Mouse (Mus musculus): ENCODE data around the gene Ldha. TPM values are rescaled to one million over a fixed set of nuclear protein-coding genes. Genes with fewer than 3 reads are reported as not detected.
"Not testable (repeated sequence)": the region's sequence is repeated elsewhere in the genome, so short reads cannot be mapped to it uniquely, and the experiment has no call there.

Ldha gene
- polyA plus RNA-seq (2014; fragmentation: Nextera tagmentation; extraction: Ambion mirVana), result 3,042 and 3,490 TPM in 2 replicates

DNA sequence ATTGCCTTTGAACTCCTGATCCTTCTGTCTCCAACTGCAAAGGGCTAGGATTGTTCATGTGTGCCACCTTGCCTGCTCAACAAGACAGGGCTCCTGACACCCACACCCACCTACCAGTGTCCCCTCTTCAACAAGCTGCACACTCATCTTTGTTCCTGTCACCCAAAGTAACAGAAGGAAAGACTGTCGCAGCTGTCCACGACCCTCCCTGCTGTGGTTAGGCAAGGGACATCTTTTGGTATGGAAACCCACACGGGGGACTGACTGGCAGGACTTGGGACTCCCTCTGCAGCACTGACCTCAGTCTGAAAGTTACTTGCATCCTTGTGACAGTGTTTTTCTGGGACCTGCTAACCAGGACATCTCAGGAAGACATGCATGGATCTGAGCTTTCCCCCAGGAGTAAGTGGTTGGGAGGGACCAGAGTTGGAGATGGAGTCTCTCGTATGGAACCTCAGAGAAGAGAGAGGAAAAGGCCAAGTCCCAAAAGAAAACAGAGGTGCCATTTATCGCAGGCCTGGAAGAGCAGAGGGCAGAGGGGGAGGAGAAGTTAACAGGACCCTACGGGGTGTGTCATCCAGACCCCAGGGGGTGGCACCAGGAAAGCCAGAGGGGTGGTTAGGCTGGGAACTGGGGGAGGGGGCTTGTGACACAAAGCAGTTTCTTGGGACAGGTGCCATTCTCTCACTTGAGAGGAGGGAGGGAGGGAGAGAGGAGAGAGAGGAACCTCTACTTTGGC, at the start of gene Ldha:
Ldha (plus strand) TSS at position 689 of the 739 bp plus-strand sequence.
- no peaks in the 10 kb centered on the region for H3K36me3 ChIP-seq (ENCODE audit: control insufficient read depth, insufficient read depth, low read length)
- H3K9me3 ChIP-seq (replicated peaks; ENCODE audit: control insufficient read depth, low read length), result no peaks in the 10 kb centered on the region
- H3K9ac ChIP-seq (ENCODE audit: low read depth, low read length), result no peak within 1 kb of the TSS
- H3K4me1 ChIP-seq (ENCODE audit: control insufficient read depth, insufficient read depth, low read length), result peaks cover 26% of the 10 kb centered on the region
- ATAC-seq (replicated peaks; ENCODE audit: insufficient number of reproducible peaks, low FRiP score, low TSS enrichment), result no peak
- H3K27ac ChIP-seq (ENCODE audit: low read depth, low read length), result no peak within 1 kb of the TSS
- no peak within 1 kb of the TSS for H3K4me3 ChIP-seq (ENCODE audit: low read depth, low read length)
- WGBS (ENCODE audit: insufficient replicate concordance), result 23% methylated on average over 6 of the region's 6 CpGs
- no peaks in the 10 kb centered on the region for H3K27me3 ChIP-seq (ENCODE audit: control insufficient read depth, insufficient read depth, low read length)
- H3K4me2 ChIP-seq, result no peak within 1 kb of the TSS

DNA sequence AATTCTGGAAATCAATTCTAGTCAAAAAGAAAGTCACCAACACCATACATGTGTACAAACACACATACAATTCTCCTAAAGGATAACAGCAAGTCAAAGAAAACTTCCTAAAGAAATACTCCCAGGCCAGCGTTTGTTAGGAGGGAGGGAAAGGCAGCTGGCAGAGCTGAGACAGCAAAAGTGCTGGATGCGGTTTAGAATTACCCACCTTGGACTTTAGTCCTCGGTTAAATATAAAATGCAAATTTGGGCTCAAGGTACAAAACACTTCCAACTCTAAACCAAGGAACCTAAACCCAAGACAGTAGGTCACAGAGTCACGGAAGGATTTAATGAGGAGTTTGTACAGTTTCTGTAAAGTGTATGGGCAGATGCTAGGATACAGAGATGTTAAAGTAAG, 47.4 kb upstream of the Ldha start:
- WGBS (ENCODE audit: insufficient replicate concordance), result 81% methylated on average over 4 of the region's 4 CpGs
- peaks cover 9% of the 10 kb centered on the region for H3K4me1 ChIP-seq (ENCODE audit: control insufficient read depth, insufficient read depth, low read length)

DNA sequence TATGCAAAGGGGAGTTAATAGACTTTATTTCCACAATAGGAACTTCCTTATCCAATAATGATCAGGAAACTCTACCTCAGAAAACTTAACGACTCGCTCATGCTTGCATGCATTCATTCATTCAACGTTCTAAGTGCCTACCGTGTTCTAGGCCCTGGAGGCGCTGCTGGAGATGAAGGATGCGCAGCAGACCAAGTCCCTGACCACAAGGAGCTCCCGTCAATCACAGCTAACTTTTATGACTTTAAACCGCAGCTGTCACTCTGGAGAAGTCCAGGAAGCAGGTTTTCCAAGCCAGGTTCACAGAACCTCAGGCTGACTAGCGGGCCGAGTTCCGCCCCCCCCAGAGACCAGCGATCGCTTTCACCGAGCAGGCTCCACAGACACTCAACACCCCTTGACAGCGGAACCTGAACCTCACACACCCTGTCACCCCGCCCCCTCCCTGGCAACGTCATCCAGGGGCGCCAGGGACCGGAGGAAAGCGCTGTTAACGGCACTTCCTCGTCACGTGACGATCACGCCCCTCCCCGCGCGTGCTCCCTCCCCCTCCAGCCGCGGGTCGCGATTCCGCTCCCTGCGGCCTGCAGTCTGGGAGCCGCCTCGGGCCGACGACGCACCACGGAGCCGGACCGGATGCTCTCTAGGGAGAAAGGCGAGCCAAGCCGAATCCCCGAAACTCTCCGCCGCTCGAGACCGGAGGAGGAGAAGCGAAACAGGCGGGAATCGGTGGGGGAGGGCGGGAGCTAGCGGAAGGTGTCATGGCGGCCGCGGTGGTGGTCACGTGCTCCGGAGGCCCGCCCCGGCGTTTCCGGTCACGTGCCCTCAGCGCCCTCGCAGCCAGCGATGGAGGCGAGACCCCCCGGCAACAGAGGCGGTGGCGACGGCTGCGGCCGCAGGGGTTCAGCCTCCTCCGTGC, 45.7 kb upstream of the Ldha start, which contains the start of the genes Hps5 and Gtf2h1:
Hps5 (minus strand) TSS at position 778 of the 919 bp plus-strand sequence.
Gtf2h1 (plus strand) TSS at position 817 of the 919 bp plus-strand sequence.
- Histone ChIP-seq H3K4me2 (peak within 1 kb of the TSS; percentile 96), H3K4me3 (ENCODE audit: low read depth, low read length) (peak within 1 kb of the TSS; percentile 81), H3K4me1 (ENCODE audit: control insufficient read depth, insufficient read depth, low read length) (peaks cover 9% of the 10 kb centered on the region), H3K36me3 (ENCODE audit: control insufficient read depth, insufficient read depth, low read length) (no peaks in the 10 kb centered on the region), H3K9ac (ENCODE audit: low read depth, low read length) (peak within 1 kb of the TSS; percentile 95), H3K27me3 (ENCODE audit: control insufficient read depth, insufficient read depth, low read length) (no peaks in the 10 kb centered on the region), H3K9me3 (replicated peaks; ENCODE audit: control insufficient read depth, low read length) (no peaks in the 10 kb centered on the region), H3K27ac (ENCODE audit: low read depth, low read length) (peak within 1 kb of the TSS; percentile 85)
- WGBS (ENCODE audit: insufficient replicate concordance), result under 1% methylated on average over 70 of the region's 75 CpGs
- peak; percentile 97 for ATAC-seq (replicated peaks; ENCODE audit: insufficient number of reproducible peaks, low FRiP score, low TSS enrichment)

More for the DNA sequence above, 47.4 kb upstream of the Ldha start:
- Histone ChIP-seq H3K27ac (ENCODE audit: low read depth, low read length) (no peak overlapping the region), H3K4me2 (no peak overlapping the region), H3K9ac (ENCODE audit: low read depth, low read length) (no peak overlapping the region), H3K27me3 (ENCODE audit: control insufficient read depth, insufficient read depth, low read length) (no peaks in the 10 kb centered on the region), H3K4me3 (ENCODE audit: low read depth, low read length) (no peak overlapping the region), H3K9me3 (replicated peaks; ENCODE audit: control insufficient read depth, low read length) (no peaks in the 10 kb centered on the region), H3K36me3 (ENCODE audit: control insufficient read depth, insufficient read depth, low read length) (peaks cover 3% of the 10 kb centered on the region)
- no peak for ATAC-seq (replicated peaks; ENCODE audit: insufficient number of reproducible peaks, low FRiP score, low TSS enrichment)

DNA sequence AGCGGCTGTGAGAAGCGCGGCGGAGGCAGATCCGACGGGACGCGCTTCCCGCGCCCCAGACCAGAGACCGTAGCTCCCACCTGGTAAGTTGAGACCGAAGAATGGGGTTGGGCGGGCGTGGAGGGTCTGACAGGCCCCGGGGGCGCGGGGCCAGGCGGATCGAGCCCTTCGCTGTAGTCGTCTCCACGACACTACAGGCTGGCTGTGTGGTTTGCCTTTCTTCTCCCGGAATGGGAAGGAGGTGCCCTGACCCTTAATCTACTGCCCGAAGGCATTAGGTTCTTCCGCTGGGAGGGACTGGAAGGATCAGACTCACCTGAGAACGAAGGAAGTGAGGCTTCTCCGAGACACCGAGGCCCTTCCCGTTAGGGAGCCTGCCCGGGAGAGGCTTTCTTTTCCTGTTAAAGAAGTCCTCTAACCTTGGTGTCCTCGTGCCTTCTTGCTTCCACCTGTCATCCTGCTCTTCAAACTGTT, 45.0 kb upstream of the Ldha start:
- peak; percentile 44; the same call in 1 of the 2 replicates for ATAC-seq (replicated peaks; ENCODE audit: insufficient number of reproducible peaks, low FRiP score, low TSS enrichment)
- Histone ChIP-seq H3K9me3 (replicated peaks; ENCODE audit: control insufficient read depth, low read length) (no peaks in the 10 kb centered on the region), H3K36me3 (ENCODE audit: control insufficient read depth, insufficient read depth, low read length) (no peaks in the 10 kb centered on the region), H3K4me1 (ENCODE audit: control insufficient read depth, insufficient read depth, low read length) (peaks cover 9% of the 10 kb centered on the region), H3K27ac (ENCODE audit: low read depth, low read length) (peak overlapping the region; percentile 85; the same call in 1 of the 2 replicates), H3K9ac (ENCODE audit: low read depth, low read length) (peak overlapping the region; percentile 95), H3K4me2 (peak overlapping the region; percentile 96), H3K27me3 (ENCODE audit: control insufficient read depth, insufficient read depth, low read length) (no peaks in the 10 kb centered on the region), H3K4me3 (ENCODE audit: low read depth, low read length) (peak overlapping the region; percentile 81)
- WGBS (ENCODE audit: insufficient replicate concordance), result under 1% methylated on average over 31 of the region's 31 CpGs

DNA sequence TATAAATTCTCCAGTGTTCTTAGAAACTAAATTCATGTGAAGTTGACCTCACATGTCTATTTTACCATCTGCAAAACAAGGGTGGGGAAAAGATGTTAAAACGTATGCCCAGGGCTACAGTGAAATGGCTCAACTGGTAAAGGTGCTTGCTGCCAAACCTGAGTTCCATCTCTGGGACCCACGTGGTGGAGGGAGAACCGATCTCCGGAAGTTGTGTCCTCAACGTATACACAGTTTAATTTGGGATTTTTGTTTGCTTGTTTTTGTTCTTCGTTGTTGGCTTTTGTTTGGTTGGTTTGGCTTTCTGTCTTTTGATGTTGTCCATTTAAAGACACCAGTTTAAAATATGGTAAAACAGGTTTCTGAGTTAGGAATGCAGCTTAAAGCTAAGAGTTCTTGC, 44.5 kb upstream of the Ldha start:
- peak overlapping the region; percentile 95 for H3K9ac ChIP-seq (ENCODE audit: low read depth, low read length)
- H3K4me3 ChIP-seq (ENCODE audit: low read depth, low read length), result peak overlapping the region; percentile 81
- H3K27me3 ChIP-seq (ENCODE audit: control insufficient read depth, insufficient read depth, low read length), result no peaks in the 10 kb centered on the region
- H3K27ac ChIP-seq (ENCODE audit: low read depth, low read length), result no peak overlapping the region
- ATAC-seq (replicated peaks; ENCODE audit: insufficient number of reproducible peaks, low FRiP score, low TSS enrichment), result no peak
- WGBS (ENCODE audit: insufficient replicate concordance), result 48% methylated on average over 6 of the region's 6 CpGs
- H3K9me3 ChIP-seq (replicated peaks; ENCODE audit: control insufficient read depth, low read length), result no peaks in the 10 kb centered on the region
- H3K4me2 ChIP-seq, result peak overlapping the region; percentile 96
- 0 out of 2 replicates have a peak, but pooled peaks cover 2% of the 10 kb centered on the region for H3K36me3 ChIP-seq (ENCODE audit: control insufficient read depth, insufficient read depth, low read length)
- H3K4me1 ChIP-seq (ENCODE audit: control insufficient read depth, insufficient read depth, low read length), result peaks cover 9% of the 10 kb centered on the region

DNA sequence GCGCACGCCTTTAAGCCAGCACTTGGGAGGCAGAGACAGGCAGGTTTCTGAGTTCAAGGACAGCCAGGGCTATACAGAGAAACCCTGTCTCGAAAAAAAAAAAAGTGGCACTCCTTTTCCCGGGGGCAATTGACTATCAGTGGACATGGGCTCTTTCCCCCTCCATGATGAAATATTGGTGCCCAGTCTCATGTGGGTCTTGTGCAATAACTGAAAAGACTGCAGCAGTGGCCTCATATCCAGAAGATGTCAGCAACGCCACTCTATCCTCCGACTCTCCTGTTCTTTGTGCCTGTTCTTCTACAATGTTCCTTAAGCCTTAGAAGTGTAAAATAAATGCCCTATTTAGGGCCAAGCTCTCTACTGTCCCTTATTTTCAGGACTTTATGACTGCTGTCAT, 30.9 kb upstream of the Ldha start:
- no peak overlapping the region for H3K27ac ChIP-seq (ENCODE audit: low read depth, low read length)

DNA sequence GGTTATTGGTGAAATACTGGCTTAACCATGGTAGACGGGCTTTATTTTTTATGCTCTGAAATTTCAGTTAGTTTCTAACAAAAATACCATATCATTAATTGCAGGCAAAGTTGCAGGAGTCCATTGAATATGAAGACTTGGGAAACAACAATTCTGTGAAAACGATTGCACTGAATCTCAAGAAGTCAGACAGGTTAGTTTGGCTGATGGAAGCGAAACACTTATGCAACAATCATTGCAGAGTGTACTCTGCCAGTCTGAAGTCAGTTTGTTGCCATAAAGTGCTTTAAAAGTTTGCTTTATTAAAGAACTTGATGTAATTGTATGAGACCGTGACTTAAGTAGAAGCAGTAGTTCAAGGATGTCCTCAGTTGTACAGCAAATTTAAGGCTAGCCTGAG, 27.3 kb upstream of the Ldha start:
- ATAC-seq (replicated peaks; ENCODE audit: insufficient number of reproducible peaks, low FRiP score, low TSS enrichment), result no peak
- Histone ChIP-seq H3K27ac (ENCODE audit: low read depth, low read length) (no peak overlapping the region), H3K27me3 (ENCODE audit: control insufficient read depth, insufficient read depth, low read length) (no peaks in the 10 kb centered on the region), H3K4me3 (ENCODE audit: low read depth, low read length) (no peak overlapping the region), H3K4me2 (no peak overlapping the region), H3K4me1 (ENCODE audit: control insufficient read depth, insufficient read depth, low read length) (no peaks in the 10 kb centered on the region), H3K9me3 (replicated peaks; ENCODE audit: control insufficient read depth, low read length) (no peaks in the 10 kb centered on the region), H3K9ac (ENCODE audit: low read depth, low read length) (no peak overlapping the region), H3K36me3 (ENCODE audit: control insufficient read depth, insufficient read depth, low read length) (peaks cover 23% of the 10 kb centered on the region)
- WGBS (ENCODE audit: insufficient replicate concordance), result 88% methylated on average over 4 of the region's 4 CpGs

More for the DNA sequence above, 30.9 kb upstream of the Ldha start:
- Histone ChIP-seq H3K27me3 (ENCODE audit: control insufficient read depth, insufficient read depth, low read length) (no peaks in the 10 kb centered on the region), H3K4me3 (ENCODE audit: low read depth, low read length) (no peak overlapping the region), H3K36me3 (ENCODE audit: control insufficient read depth, insufficient read depth, low read length) (peaks cover 22% of the 10 kb centered on the region), H3K4me2 (no peak overlapping the region), H3K4me1 (ENCODE audit: control insufficient read depth, insufficient read depth, low read length) (no peaks in the 10 kb centered on the region), H3K9me3 (replicated peaks; ENCODE audit: control insufficient read depth, low read length) (no peaks in the 10 kb centered on the region), H3K9ac (ENCODE audit: low read depth, low read length) (no peak overlapping the region)
- no peak for ATAC-seq (replicated peaks; ENCODE audit: insufficient number of reproducible peaks, low FRiP score, low TSS enrichment)
- 92% methylated on average over 6 of the region's 6 CpGs for WGBS (ENCODE audit: insufficient replicate concordance)

DNA sequence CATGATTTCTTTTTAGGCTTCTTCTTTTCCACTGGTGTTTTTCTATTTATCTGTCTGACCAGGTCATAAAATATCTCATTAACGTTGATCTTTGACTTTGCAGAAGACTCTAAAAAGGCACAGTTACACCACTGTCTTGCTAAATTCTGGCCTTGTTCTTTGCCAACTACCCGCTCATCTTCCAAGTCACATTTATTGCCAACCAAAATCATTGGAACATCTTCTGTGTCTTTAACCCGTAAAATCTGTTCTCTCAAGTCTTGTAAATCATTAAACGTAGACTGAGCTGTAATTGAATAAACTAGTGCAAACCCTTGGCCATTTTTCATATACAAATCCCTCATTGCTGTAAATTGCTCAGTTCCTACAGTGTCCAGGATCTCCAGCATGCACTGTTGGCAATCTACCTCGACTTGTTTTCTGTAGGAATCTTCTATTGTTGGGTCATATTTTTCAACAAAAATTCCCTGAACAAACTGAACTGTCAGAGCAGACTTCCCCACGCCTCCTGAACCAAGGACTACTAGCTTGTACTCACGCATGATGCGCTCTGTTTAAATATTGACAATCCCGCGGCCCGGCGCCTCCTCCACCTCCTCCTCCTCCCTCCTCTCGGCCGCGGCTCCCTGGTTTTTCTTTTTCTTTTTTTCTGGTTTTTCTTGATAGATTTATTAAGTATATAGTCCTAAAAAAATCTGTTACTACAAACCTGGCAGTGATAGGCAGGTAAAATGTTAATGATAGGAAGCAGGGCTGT, 20.2 kb upstream of the Ldha start:
- H3K27me3 ChIP-seq (ENCODE audit: control insufficient read depth, insufficient read depth, low read length); H3K9me3 ChIP-seq (replicated peaks; ENCODE audit: control insufficient read depth, low read length); ATAC-seq (replicated peaks; ENCODE audit: insufficient number of reproducible peaks, low FRiP score, low TSS enrichment); H3K4me2 ChIP-seq; H3K4me1 ChIP-seq (ENCODE audit: control insufficient read depth, insufficient read depth, low read length); H3K9ac ChIP-seq (ENCODE audit: low read depth, low read length); H3K27ac ChIP-seq (ENCODE audit: low read depth, low read length); H3K4me3 ChIP-seq (ENCODE audit: low read depth, low read length): not testable (repeated sequence)
- peaks cover 17% of the 10 kb centered on the region for H3K36me3 ChIP-seq (ENCODE audit: control insufficient read depth, insufficient read depth, low read length)
- 92% methylated on average over 15 of the region's 15 CpGs for WGBS (ENCODE audit: insufficient replicate concordance)

Data from heart, embryonic 11.5 days (tissue).